Mouse (Mus musculus): ENCODE results near the gene Gtsf1l.
A peak's percentile ranks its signal among the peaks of the same experiment; 100 is the strongest.
"Not testable (repeated sequence)": the region's sequence is repeated elsewhere in the genome, so short reads cannot be mapped to it uniquely, and the experiment has no call there.

Gene Gtsf1l

GRCm38 (mm10) chr2:163086561-163086960 is 1.1 kb downstream of the Gtsf1l start:
- no peak for DNase-seq (ENCODE audit: low read depth)

- DNase-seq (ENCODE audit: low read depth) = no peak
Observed at GRCm38 (mm10) chr2:163085047-163085446, 2.6 kb downstream of the Gtsf1l start.

DNA sequence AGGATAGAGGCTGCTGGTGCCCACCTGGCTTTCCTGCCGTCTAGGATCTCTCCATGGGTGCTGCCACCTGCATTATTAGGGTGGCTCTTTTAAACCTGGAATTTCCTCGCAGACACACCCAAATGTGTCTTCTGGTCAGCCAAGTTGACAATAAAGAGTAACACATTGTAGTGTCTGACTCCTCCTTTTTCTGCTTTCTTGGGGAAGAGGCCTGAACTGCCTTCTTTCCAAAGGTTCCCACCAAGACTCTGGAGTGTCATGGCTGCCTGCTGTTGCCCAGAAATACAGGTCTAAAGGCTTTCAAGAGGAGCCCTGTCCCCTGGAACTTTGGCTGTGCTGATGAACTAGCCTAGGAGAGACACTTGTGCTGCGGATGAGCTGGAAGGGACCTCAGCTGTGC is 3.1 kb downstream of the Gtsf1l start:
- no peak for DNase-seq (ENCODE audit: low read depth)

DNA sequence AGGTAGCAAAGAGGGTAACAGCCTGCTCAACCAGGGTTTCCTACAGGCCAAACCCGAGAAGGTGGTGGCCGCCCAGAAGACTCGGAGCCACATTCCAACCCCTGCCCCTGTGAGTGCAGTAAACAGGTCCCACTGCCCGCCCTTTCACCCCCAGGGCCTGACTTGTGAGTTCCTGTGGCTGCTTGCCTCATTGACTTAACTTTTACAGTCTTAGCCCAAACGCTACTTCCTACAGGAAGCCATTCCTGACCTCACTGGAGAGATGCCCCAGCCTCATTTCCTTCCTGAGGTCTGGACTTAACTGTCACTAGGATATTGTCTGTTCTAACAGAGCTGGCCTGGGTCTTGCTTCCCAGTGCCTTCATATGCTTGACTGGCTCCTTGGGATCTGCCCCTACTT is 5.1 kb downstream of the Gtsf1l start:
- DNase-seq (ENCODE audit: low read depth) = no peak

- no peak for DNase-seq (ENCODE audit: low read depth)
Observed at GRCm38 (mm10) chr2:163079041-163079440, 8.6 kb downstream of the Gtsf1l start.

DNA sequence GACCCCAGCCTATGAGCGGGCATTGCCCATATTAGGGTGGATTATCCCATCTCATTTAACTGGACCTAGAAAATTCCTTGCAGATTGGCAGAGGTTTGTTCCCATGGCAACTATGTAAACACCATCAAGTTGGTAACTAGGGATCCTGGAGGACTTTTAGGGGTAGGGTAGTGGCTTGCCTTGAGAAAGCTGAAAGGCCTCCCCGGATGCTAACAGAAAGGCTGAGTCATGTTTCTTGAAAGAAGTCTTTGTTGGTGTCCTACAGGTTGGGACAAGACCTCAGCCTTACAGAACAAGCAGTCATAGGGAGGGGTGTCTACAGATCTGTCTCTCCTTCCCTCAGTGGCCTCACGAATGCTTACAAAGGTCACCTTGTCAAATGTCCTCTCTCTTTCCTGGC is 12.4 kb downstream of the Gtsf1l start:
- no peak for DNase-seq (ENCODE audit: low read depth)

- no peak for DNase-seq (ENCODE audit: low read depth)
Observed at GRCm38 (mm10) chr2:163074808-163075207, 12.8 kb downstream of the Gtsf1l start.

- DNase-seq (ENCODE audit: low read depth) = no peak
Observed at GRCm38 (mm10) chr2:163074006-163074405, 13.6 kb downstream of the Gtsf1l start.

DNA sequence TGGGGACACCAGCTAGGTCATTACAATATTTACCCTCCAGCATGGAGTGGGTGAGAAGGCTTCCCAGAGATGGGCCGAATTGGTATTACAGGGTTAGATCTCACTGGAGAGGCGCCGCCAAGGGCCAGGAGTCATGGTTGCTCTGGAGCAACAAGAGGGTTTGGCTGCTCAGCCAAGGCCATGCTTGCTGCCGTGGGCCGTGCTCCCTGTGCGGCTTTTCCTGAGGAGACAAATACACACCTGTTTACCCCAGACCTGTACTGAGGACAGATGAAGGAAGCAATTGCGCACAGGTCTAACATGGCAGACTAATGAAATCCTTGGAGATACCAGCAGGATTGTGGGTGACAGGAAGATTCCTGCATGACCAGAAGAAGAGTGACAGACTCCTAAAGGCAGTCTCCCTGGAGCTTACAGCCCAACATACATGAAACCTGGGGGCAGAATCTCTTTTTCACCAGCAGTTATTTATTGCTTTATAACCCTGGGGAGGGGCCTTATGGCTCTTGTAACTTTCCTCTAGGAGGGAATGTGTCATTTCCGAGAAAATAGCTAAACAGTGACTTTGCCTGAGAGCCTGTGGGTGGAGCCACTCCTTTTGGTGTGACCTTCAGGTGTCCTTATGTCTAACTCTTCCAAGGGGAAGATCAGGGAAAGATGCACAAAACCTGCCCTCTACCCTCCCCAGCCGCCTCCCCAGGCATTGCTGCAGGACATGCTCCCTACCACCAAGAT is 14.5 kb downstream of the Gtsf1l start:
- no peak for DNase-seq (ENCODE audit: low read depth)

DNA sequence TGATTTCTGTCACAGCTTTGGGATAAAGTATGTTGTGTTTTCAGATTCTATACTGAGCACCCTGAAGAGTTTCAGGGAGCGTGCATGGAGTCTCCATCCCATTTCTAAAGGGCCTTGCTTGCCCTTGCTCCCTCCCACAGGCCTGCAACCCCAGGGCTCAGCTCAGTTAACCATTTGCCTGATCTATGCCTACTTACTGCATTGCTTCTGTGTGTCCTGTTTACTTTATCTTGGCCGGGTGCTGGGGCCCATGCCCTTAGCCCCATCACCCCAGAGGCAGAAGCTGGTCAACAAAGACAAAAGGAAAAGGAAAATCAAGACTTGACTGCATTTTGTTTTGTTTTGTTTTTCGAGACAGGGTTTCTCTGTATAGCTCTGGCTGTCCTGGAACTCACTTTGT is 16.1 kb downstream of the Gtsf1l start:
- no peak for DNase-seq (ENCODE audit: low read depth)

DNA sequence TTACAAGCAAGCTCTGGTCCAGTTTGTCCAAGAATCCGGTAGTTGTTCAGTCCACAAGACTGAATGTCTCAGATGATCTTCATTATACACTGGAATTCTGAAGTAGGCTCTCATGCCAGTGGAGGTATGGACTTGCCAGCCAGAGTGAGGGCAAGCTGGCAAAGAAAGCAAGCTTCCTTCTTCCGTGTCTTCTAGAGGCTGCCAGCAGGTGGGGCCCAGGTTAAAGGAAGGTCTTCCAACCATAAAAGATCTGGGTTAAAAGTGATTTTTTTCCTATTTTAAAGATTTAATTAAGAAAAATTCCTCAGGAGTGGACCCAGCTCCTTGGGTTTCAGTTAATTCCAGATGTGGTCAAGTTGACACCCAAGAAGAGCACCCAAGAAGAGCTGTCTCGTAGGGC is 17.4 kb downstream of the Gtsf1l start:
- DNase-seq (ENCODE audit: low read depth) = no peak

DNA sequence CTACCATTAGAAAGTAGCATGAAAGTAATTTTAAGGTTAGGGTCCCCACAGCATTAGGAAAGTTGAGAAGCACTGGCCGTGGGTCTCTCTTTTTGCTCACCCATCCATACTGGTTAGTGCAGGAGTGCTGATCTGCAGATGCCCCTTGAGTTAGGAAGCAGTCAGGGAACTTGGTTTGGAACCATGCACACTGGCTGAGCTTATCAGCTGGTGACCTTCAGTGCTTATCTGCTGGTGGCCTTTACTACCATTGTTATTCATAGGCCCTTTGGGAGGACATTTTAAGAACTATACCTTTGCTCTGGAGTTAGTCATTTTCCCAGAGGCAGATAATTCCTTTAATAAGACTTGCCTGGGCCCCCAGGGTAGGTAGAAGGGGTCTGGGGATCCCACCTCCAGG is 20.4 kb downstream of the Gtsf1l start:
- DNase-seq (ENCODE audit: low read depth) = no peak

DNA sequence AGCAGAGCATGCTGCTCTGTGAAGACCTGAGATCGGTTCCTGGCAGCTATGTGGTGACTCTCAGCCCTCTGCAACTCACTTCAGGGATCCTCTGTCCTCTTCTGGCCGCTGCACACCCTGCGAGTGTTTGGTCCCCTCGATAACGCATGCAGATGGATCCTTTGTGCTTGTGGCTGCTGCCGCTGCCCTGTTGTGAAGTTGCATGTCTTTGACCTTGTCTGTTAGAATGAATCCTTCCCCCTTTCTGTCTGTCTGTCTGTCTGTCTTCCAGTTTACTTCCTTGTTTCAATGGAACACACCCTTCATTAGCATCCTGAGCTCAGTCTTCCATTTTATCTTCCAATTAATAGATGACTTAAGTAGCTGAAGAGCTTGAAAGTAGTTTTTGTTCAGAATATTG is 21.3 kb downstream of the Gtsf1l start:
- no peak for DNase-seq (ENCODE audit: low read depth)

DNA sequence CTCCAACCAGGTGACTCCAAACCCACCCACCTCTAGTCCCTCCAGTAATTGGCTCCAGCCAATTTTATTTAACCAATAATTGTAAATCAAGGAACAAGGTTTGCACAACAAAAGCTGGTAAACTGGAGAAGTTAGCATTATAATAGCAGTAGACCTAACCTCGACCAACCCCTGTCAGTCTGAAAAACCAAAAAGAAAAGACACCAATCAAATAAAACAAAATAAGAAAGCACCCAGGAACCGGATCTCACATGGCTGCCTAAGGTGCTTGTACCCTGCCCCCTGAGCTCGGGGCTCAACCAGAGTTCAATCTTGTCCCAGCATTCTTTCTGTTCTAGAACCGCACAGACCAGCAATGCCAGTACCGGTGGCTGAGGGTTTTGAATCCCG is 25.5 kb downstream of the Gtsf1l start:
- DNase-seq (ENCODE audit: low read depth) = no peak

DNA sequence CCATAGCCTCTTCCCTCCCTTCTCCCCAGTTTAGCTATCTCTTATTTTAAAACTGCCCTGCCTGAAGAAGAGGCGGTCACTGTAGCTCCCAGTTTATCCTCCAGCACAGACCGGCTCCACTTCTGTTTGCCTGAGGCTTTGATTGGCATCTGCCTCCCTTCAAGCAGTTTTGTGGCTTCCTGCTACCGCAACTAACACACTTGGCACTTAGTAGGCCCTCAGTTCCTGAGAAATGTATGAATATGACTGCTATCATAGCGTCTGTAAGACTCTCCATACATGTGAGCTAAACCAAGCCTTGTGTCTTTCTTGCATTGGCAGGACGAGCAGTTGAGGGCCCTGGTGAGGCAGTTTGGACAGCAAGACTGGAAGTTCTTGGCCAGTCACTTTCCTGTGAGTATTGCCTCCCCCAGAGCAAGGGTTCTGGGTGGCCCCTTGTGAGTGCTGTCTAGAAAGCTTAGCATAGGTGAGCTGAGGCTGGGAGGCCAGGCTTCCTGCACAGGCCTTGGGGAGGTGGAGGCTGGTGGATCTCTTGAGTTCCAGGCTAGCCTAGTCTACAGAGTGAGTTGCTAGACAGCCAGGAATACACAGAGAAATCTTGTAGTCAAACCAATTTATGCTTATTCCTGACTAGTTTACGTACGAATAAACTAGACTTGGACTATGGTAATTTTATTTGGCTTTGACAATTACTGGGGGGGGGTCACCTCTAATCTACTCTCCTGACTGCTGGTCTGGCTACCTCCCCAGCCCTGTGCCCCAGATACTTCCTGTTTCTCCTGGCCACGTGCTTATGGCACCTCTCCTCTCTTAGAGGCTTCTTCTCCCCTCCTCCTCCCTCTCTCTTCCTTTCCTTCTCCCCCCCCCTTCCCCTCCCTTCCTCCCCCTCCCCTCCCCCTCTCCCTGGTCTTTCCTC is 26.2 kb downstream of the Gtsf1l start:
- no peak for DNase-seq (ENCODE audit: low read depth)

- no peak for DNase-seq (ENCODE audit: low read depth)
Observed at GRCm38 (mm10) chr2:163060630-163061029, 27.0 kb downstream of the Gtsf1l start.

DNA sequence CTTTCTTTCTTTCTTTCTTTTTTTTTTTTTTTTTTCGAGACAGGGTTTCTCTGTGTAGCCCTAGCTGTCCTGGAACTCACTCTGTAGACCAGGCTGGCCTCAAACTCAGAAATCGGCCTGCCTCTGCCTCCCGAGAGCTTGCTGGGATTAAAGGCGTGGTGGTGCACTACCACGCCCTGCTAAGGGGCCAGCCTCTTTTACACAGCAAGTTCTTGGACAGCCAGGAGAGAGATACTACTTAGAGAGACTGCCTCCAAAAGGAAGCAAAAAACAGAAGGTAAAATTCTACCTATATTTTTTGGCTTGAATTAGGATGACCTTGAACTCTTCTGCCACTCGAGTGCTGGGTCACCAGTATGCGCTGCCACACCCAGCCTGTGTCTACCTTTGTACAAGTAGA is 28.7 kb downstream of the Gtsf1l start:
- not testable (repeated sequence) for DNase-seq (ENCODE audit: low read depth)

GRCm38 (mm10) chr2:163056584-163056983 is 31.1 kb downstream of the Gtsf1l start:
- no peak for DNase-seq (ENCODE audit: low read depth)

GRCm38 (mm10) chr2:163055715-163056114 is 31.9 kb downstream of the Gtsf1l start:
- DNase-seq (ENCODE audit: low read depth) = no peak

DNA sequence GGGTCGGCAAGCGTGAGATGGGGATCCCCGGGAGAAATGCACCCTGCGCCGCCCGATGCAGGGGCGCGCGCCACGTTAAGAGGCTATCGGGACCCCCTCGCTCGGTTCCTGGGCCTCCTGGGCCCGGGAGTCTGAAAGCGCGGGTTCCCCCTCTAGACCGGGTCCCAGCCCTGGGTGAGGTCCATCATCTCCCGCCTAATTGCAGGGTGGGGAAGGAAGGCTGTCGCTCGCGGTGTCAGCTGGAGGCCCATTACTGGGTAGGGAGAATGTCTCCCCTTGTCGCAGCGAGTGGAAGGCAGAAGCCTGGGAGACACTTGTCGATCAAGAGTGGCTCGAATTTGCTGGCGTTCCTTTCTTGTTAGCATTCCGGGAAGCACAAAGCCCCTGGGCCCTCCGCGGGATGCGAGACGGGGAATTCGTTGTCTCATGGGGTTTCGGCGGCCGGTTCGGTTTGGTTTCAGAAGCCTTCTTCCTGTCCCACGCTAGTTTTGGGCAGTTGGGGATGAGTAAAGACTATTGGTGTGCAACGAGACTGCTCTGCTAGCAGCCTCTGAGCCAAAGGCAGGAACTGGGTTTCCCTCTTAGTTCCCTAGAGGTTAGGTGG is 32.7 kb downstream of the Gtsf1l start:
- peak; percentile 65 for DNase-seq (ENCODE audit: low read depth)

DNA sequence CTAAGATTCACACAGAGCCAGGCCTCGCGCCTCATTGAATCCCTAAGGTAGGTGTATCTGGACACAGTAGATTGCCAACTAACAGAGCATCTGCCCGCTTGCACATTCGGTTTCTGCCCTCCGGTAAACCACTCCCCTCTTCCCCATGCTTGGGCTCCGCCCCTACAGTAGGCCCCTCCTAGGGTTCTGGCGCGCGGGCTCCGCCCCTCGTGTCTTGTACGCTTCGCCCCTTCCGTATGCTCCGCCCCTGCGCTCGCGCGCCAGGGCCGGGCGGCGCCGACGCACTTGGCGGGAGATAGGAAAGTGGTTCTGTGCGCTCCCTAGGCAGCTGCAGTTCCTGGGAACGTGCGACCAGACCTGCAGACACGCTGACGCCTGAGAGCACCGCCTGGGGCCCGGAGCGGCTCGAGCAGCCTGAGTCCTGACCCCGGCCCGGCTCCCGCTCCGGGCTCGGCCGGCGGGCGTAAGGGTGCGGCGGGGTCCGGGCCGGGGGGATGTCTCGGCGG is 33.3 kb downstream of the Gtsf1l start, which contains the start of gene Mybl2:
Mybl2 (plus strand) TSS at position 353 of the 506 bp plus-strand sequence.
- peak; percentile 98 for DNase-seq (ENCODE audit: low read depth)

DNA sequence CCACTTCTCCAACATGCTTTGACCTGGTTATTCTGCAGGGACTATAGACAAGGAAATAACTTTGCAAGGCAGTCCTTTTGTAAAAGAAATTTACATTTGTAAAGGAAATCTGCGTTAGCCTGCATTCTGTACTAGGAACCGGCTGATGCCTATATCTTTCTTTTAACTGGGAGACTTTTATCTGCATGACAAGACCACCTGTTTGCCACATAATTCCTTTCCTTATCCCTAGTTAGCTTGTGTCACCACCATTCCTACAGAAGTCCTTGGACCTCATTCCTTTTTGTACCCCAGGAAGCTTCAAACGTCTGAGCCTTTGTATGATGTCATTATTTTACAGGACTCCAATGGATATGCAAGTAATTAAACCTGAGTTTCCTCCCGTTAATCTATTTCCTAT is 34.8 kb downstream of the Gtsf1l start:
- no peak for DNase-seq (ENCODE audit: low read depth)

GRCm38 (mm10) chr2:163052101-163052500 is 35.6 kb downstream of the Gtsf1l start:
- DNase-seq (ENCODE audit: low read depth) = no peak

All from induced T-regulatory cell, adult 2 months (primary cell).